Mouse (Mus musculus): ENCODE data around the gene 1810013L24Rik. TPM values are rescaled to one million over a fixed set of nuclear protein-coding genes. Genes with fewer than 3 reads are reported as not detected.

1810013L24Rik gene
- 12.9 TPM for polyA plus RNA-seq (2017; shearing (Covaris generic))

GRCm38 (mm10) chr16:8829564-8830359, at the start of gene 1810013L24Rik:
Gene 1810013L24Rik, plus strand, starts transcription at chr16:8830100.

DNA sequence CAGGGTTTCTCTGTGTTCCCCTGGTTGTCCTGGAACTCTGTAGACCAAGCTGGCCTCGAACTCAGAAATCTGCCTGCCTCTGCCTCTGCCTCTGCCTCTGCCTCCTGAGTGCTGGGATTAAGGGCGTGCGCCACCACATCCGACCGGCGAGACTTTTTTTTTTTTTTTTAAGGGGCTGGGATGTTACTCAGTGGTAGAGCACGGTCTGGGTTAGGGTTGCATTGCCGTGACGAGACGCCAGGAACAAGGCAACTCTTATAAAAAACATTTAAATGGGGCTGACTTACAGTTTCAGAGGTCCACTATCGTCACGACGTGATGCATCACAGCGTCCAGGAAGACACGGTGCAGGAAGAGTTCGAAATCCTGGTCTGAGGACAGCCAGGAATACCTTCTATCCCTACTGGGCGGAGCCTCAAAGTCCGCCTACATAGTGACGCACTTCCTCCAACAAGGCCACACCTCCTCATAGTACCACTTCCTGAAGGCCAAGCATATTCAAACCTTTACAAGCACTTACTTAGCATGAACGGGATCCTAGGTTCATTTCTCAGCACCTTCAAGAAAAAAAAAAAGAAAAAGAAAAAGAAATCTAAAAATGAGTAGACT, 37.8 kb upstream of the 1810013L24Rik start, which contains the start of gene Usp7:
Gene Usp7, minus strand, starts transcription at position 360 of the 609 bp plus-strand sequence.

Other genes with a start within 250 kb of the 1810013L24Rik start
- 118 TPM for gene Pmm2, start 192.4 kb upstream of the 1810013L24Rik start, polyA plus RNA-seq (2017; shearing (Covaris generic))
- 19.9 TPM for gene Tmem186, start 192.4 kb upstream of the 1810013L24Rik start, polyA plus RNA-seq (2017; shearing (Covaris generic))
- 23.1 TPM for gene Carhsp1, start 157.9 kb upstream of the 1810013L24Rik start, polyA plus RNA-seq (2017; shearing (Covaris generic))
- not detected for gene Gm5767, start 149.3 kb upstream of the 1810013L24Rik start, polyA plus RNA-seq (2017; shearing (Covaris generic))
- 16.3 TPM for gene Usp7, start 37.8 kb upstream of the 1810013L24Rik start, polyA plus RNA-seq (2017; shearing (Covaris generic))

All from inflammation-experienced regulatory T-cells, adult 16 weeks (primary cell).